Mouse (Mus musculus): Measurements from ENCODE around the gene Sorbs1. TPM values are rescaled to one million over a fixed set of nuclear protein-coding genes. Genes with fewer than 3 reads are reported as not detected.

Sorbs1 gene
- polyA plus RNA-seq, 1 experiment from 2014 or later = 84.1 TPM

- no peaks in the 10 kb centered on the region for H3K27me3 ChIP-seq
- H3K9me3 ChIP-seq (replicated peaks) = no peaks in the 10 kb centered on the region
- no peak for ATAC-seq
- no peak overlapping the region for H3K9ac ChIP-seq
- H3K27ac ChIP-seq = no peak overlapping the region
- H3K4me1 ChIP-seq = peaks cover 42% of the 10 kb centered on the region
- 0 out of 2 replicates have a peak, but pooled peaks cover 6% of the 10 kb centered on the region for H3K36me3 ChIP-seq (ENCODE audit: poor library complexity, severe bottlenecking)
- 96% methylated on average over 3 of the region's 3 CpGs for WGBS
- H3K4me2 ChIP-seq = no peak overlapping the region
- no peak overlapping the region for H3K4me3 ChIP-seq
Observed at GRCm38 (mm10) chr19:40468308-40468707, 45.3 kb downstream of the Sorbs1 start.

GRCm38 (mm10) chr19:40467810-40468209, 45.8 kb downstream of the Sorbs1 start:
- WGBS = 88% methylated on average over 9 of the region's 9 CpGs
- no peak overlapping the region for H3K4me2 ChIP-seq
- no peaks in the 10 kb centered on the region for H3K9me3 ChIP-seq (replicated peaks)
- no peaks in the 10 kb centered on the region for H3K27me3 ChIP-seq
- H3K4me3 ChIP-seq = no peak overlapping the region
- 0 out of 2 replicates have a peak, but pooled peaks cover 6% of the 10 kb centered on the region for H3K36me3 ChIP-seq (ENCODE audit: poor library complexity, severe bottlenecking)
- ATAC-seq = no peak
- H3K4me1 ChIP-seq = peaks cover 37% of the 10 kb centered on the region
- H3K27ac ChIP-seq = no peak overlapping the region
- no peak overlapping the region for H3K9ac ChIP-seq

- H3K9me3 ChIP-seq (replicated peaks) = no peaks in the 10 kb centered on the region
- no peak overlapping the region for H3K27ac ChIP-seq
- no peak for ATAC-seq
- 34% methylated on average over 3 of the region's 3 CpGs for WGBS
- no peak overlapping the region for H3K9ac ChIP-seq
- 0 out of 2 replicates have a peak, but pooled peaks cover 6% of the 10 kb centered on the region for H3K36me3 ChIP-seq (ENCODE audit: poor library complexity, severe bottlenecking)
- no peaks in the 10 kb centered on the region for H3K27me3 ChIP-seq
- no peak overlapping the region for H3K4me2 ChIP-seq
- no peak overlapping the region for H3K4me3 ChIP-seq
- H3K4me1 ChIP-seq = peaks cover 29% of the 10 kb centered on the region
Observed at GRCm38 (mm10) chr19:40465339-40465738, 48.2 kb downstream of the Sorbs1 start.

GRCm38 (mm10) chr19:40464408-40464807, 49.2 kb downstream of the Sorbs1 start:
- no peak overlapping the region for H3K4me3 ChIP-seq
- no peak overlapping the region for H3K4me2 ChIP-seq
- 0 out of 2 replicates have a peak, but pooled peaks cover 6% of the 10 kb centered on the region for H3K36me3 ChIP-seq (ENCODE audit: poor library complexity, severe bottlenecking)
- no peak overlapping the region for H3K27ac ChIP-seq
- H3K9me3 ChIP-seq (replicated peaks) = no peaks in the 10 kb centered on the region
- no peaks in the 10 kb centered on the region for H3K27me3 ChIP-seq
- H3K4me1 ChIP-seq = peaks cover 22% of the 10 kb centered on the region
- no peak for ATAC-seq
- no peak overlapping the region for H3K9ac ChIP-seq
- 93% methylated on average over 9 of the region's 9 CpGs for WGBS

GRCm38 (mm10) chr19:40462892-40463291, 50.7 kb downstream of the Sorbs1 start:
- no peak for ATAC-seq
- H3K27me3 ChIP-seq = no peaks in the 10 kb centered on the region
- no peak overlapping the region for H3K9ac ChIP-seq
- H3K36me3 ChIP-seq (ENCODE audit: poor library complexity, severe bottlenecking) = 0 out of 2 replicates have a peak, but pooled peaks cover 6% of the 10 kb centered on the region
- peaks cover 22% of the 10 kb centered on the region for H3K4me1 ChIP-seq
- H3K9me3 ChIP-seq (replicated peaks) = no peaks in the 10 kb centered on the region
- H3K4me3 ChIP-seq = no peak overlapping the region
- no peak overlapping the region for H3K4me2 ChIP-seq
- 83% methylated on average over 6 of the region's 6 CpGs for WGBS
- H3K27ac ChIP-seq = no peak overlapping the region

GRCm38 (mm10) chr19:40462481-40462880, 51.1 kb downstream of the Sorbs1 start:
- ATAC-seq = no peak
- no peak overlapping the region for H3K4me3 ChIP-seq
- WGBS = 85% methylated on average over 2 of the region's 2 CpGs
- no peaks in the 10 kb centered on the region for H3K27me3 ChIP-seq
- H3K9ac ChIP-seq = no peak overlapping the region
- H3K27ac ChIP-seq = no peak overlapping the region
- H3K9me3 ChIP-seq (replicated peaks) = no peaks in the 10 kb centered on the region
- 0 out of 2 replicates have a peak, but pooled peaks cover 6% of the 10 kb centered on the region for H3K36me3 ChIP-seq (ENCODE audit: poor library complexity, severe bottlenecking)
- peaks cover 22% of the 10 kb centered on the region for H3K4me1 ChIP-seq
- H3K4me2 ChIP-seq = no peak overlapping the region

- ATAC-seq = no peak
Observed at GRCm38 (mm10) chr19:40461662-40462061, 51.9 kb downstream of the Sorbs1 start.

GRCm38 (mm10) chr19:40460854-40461490, 52.6 kb downstream of the Sorbs1 start:
- WGBS = 55% methylated on average over 9 of the region's 9 CpGs
- no peak overlapping the region for H3K27ac ChIP-seq

More at GRCm38 (mm10) chr19:40461662-40462061, 51.9 kb downstream of the Sorbs1 start:
- no peaks in the 10 kb centered on the region for H3K27me3 ChIP-seq
- no peaks in the 10 kb centered on the region for H3K36me3 ChIP-seq (ENCODE audit: poor library complexity, severe bottlenecking)
- H3K4me2 ChIP-seq = no peak overlapping the region
- H3K4me3 ChIP-seq = no peak overlapping the region
- no peaks in the 10 kb centered on the region for H3K9me3 ChIP-seq (replicated peaks)
- H3K4me1 ChIP-seq = peaks cover 22% of the 10 kb centered on the region
- H3K27ac ChIP-seq = no peak overlapping the region
- whole genome bisulfite sequencing = 96% methylated on average over 1 of the region's 1 CpGs
- no peak overlapping the region for H3K9ac ChIP-seq

GRCm38 (mm10) chr19:40459338-40459737, 54.2 kb downstream of the Sorbs1 start:
- no peak for ATAC-seq
- H3K36me3 ChIP-seq (ENCODE audit: poor library complexity, severe bottlenecking) = no peaks in the 10 kb centered on the region
- WGBS = 67% methylated on average over 1 of the region's 1 CpGs
- peaks cover 10% of the 10 kb centered on the region; the same call in 1 of the 2 replicates for H3K4me1 ChIP-seq
- H3K4me2 ChIP-seq = no peak overlapping the region
- H3K9ac ChIP-seq = no peak overlapping the region
- no peaks in the 10 kb centered on the region for H3K9me3 ChIP-seq (replicated peaks)
- no peak overlapping the region for H3K4me3 ChIP-seq
- H3K27me3 ChIP-seq = no peaks in the 10 kb centered on the region
- no peak overlapping the region for H3K27ac ChIP-seq

More at GRCm38 (mm10) chr19:40460854-40461490, 52.6 kb downstream of the Sorbs1 start:
- 0 out of 2 replicates have a peak, but pooled peaks have one; percentile 14 for ATAC-seq
- H3K4me2 ChIP-seq = no peak overlapping the region
- no peaks in the 10 kb centered on the region for H3K9me3 ChIP-seq (replicated peaks)
- H3K4me1 ChIP-seq = peaks cover 22% of the 10 kb centered on the region
- H3K9ac ChIP-seq = no peak overlapping the region
- no peaks in the 10 kb centered on the region for H3K36me3 ChIP-seq (ENCODE audit: poor library complexity, severe bottlenecking)
- H3K27me3 ChIP-seq = no peaks in the 10 kb centered on the region
- no peak overlapping the region for H3K4me3 ChIP-seq

- Histone ChIP-seq H3K27ac (no peak overlapping the region), H3K4me1 (peaks cover 10% of the 10 kb centered on the region; the same call in 1 of the 2 replicates), H3K4me3 (no peak overlapping the region), H3K9me3 (replicated peaks) (no peaks in the 10 kb centered on the region), H3K9ac (no peak overlapping the region), H3K36me3 (ENCODE audit: poor library complexity, severe bottlenecking) (no peaks in the 10 kb centered on the region), H3K4me2 (no peak overlapping the region), H3K27me3 (no peaks in the 10 kb centered on the region)
- no peak for ATAC-seq
- WGBS = 89% methylated on average over 3 of the region's 3 CpGs
Observed at GRCm38 (mm10) chr19:40458806-40459205, 54.8 kb downstream of the Sorbs1 start.

GRCm38 (mm10) chr19:40455248-40455647, 58.3 kb downstream of the Sorbs1 start:
- no peak for ATAC-seq
- 90% methylated on average over 4 of the region's 4 CpGs for WGBS

GRCm38 (mm10) chr19:40454096-40454495, 59.5 kb downstream of the Sorbs1 start:
- Histone ChIP-seq H3K9me3 (replicated peaks) (no peaks in the 10 kb centered on the region; the same call in 1 of the 2 replicates), H3K27ac (no peak overlapping the region), H3K27me3 (no peaks in the 10 kb centered on the region), H3K4me3 (no peak overlapping the region), H3K36me3 (ENCODE audit: poor library complexity, severe bottlenecking) (peaks cover 6% of the 10 kb centered on the region; the same call in 1 of the 2 replicates), H3K9ac (no peak overlapping the region), H3K4me2 (no peak overlapping the region), H3K4me1 (no peaks in the 10 kb centered on the region; the same call in 1 of the 2 replicates)
- ATAC-seq = no peak
- WGBS = 92% methylated on average over 4 of the region's 4 CpGs

More at GRCm38 (mm10) chr19:40455248-40455647, 58.3 kb downstream of the Sorbs1 start:
- H3K9ac ChIP-seq = no peak overlapping the region
- 0 out of 2 replicates have a peak, but pooled peaks cover 6% of the 10 kb centered on the region for H3K36me3 ChIP-seq (ENCODE audit: poor library complexity, severe bottlenecking)
- no peak overlapping the region for H3K4me2 ChIP-seq
- no peaks in the 10 kb centered on the region for H3K27me3 ChIP-seq
- no peak overlapping the region for H3K4me3 ChIP-seq
- no peak overlapping the region for H3K27ac ChIP-seq
- no peaks in the 10 kb centered on the region; the same call in 1 of the 2 replicates for H3K9me3 ChIP-seq (replicated peaks)
- H3K4me1 ChIP-seq = no peaks in the 10 kb centered on the region; the same call in 1 of the 2 replicates
